Mouse (Mus musculus): ENCODE results near the gene Dlg5.
A peak's percentile ranks its signal among the peaks of the same experiment; 100 is the strongest.

The Dlg5 gene

GRCm38 (mm10) chr14:24245177-24246081, at the start of gene Dlg5:
Gene Dlg5, minus strand, starts transcription at chr14:24245920.
- peak; percentile 53 for DNase-seq (ENCODE audit: low spot score)

- no peak for DNase-seq (ENCODE audit: low spot score)
Observed at GRCm38 (mm10) chr14:24293631-24294030, 47.9 kb upstream of the Dlg5 start.

GRCm38 (mm10) chr14:24292914-24293313, 47.2 kb upstream of the Dlg5 start, which contains the start of gene E330034G19Rik:
Gene E330034G19Rik, plus strand, starts transcription at chr14:24293214.
- DNase-seq (ENCODE audit: low spot score), result no peak

- DNase-seq (ENCODE audit: low spot score), result no peak
Observed at GRCm38 (mm10) chr14:24290726-24291125, 45.0 kb upstream of the Dlg5 start.

GRCm38 (mm10) chr14:24286136-24286535, 40.4 kb upstream of the Dlg5 start:
- no peak for DNase-seq (ENCODE audit: low spot score)

GRCm38 (mm10) chr14:24282276-24282675, 36.6 kb upstream of the Dlg5 start:
- no peak for DNase-seq (ENCODE audit: low spot score)

GRCm38 (mm10) chr14:24281278-24281677, 35.6 kb upstream of the Dlg5 start:
- no peak for DNase-seq (ENCODE audit: low spot score)

GRCm38 (mm10) chr14:24275534-24275933, 29.8 kb upstream of the Dlg5 start:
- no peak for DNase-seq (ENCODE audit: low spot score)

- peak; percentile 21 for DNase-seq (ENCODE audit: low spot score)
Observed at GRCm38 (mm10) chr14:24273575-24273974, 27.9 kb upstream of the Dlg5 start.

- no peak for DNase-seq (ENCODE audit: low spot score)
Observed at GRCm38 (mm10) chr14:24269571-24269970, 23.9 kb upstream of the Dlg5 start.

GRCm38 (mm10) chr14:24262915-24263314, 17.2 kb upstream of the Dlg5 start:
- DNase-seq (ENCODE audit: low spot score), result no peak

GRCm38 (mm10) chr14:24262382-24262781, 16.7 kb upstream of the Dlg5 start:
- DNase-seq (ENCODE audit: low spot score), result no peak

- DNase-seq (ENCODE audit: low spot score), result peak; percentile 52
Observed at GRCm38 (mm10) chr14:24260391-24260790, 14.7 kb upstream of the Dlg5 start.

GRCm38 (mm10) chr14:24255956-24256355, 10.2 kb upstream of the Dlg5 start:
- no peak for DNase-seq (ENCODE audit: low spot score)

GRCm38 (mm10) chr14:24253611-24254202, 8.0 kb upstream of the Dlg5 start:
- peak; percentile 34 for DNase-seq (ENCODE audit: low spot score)

- DNase-seq (ENCODE audit: low spot score), result no peak
Observed at GRCm38 (mm10) chr14:24251326-24251725, 5.6 kb upstream of the Dlg5 start.

- DNase-seq (ENCODE audit: low spot score), result no peak
Observed at GRCm38 (mm10) chr14:24249926-24250325, 4.2 kb upstream of the Dlg5 start.

- DNase-seq (ENCODE audit: low spot score), result peak; percentile 71
Observed at GRCm38 (mm10) chr14:24244330-24245176, 1.2 kb downstream of the Dlg5 start.

- DNase-seq (ENCODE audit: low spot score), result no peak
Observed at GRCm38 (mm10) chr14:24242016-24242415, 3.7 kb downstream of the Dlg5 start.

- DNase-seq (ENCODE audit: low spot score), result no peak
Observed at GRCm38 (mm10) chr14:24240831-24241230, 4.9 kb downstream of the Dlg5 start.

- no peak for DNase-seq (ENCODE audit: low spot score)
Observed at GRCm38 (mm10) chr14:24239651-24240050, 6.1 kb downstream of the Dlg5 start.

- no peak for DNase-seq (ENCODE audit: low spot score)
Observed at GRCm38 (mm10) chr14:24235954-24236353, 9.8 kb downstream of the Dlg5 start.
